Mouse (Mus musculus): ENCODE results near the gene Uggt2. TPM values are rescaled to one million over a fixed set of nuclear protein-coding genes. Genes with fewer than 3 reads are reported as not detected.
A peak's percentile ranks its signal among the peaks of the same experiment; 100 is the strongest.
"Not testable (repeated sequence)": the region's sequence is repeated elsewhere in the genome, so short reads cannot be mapped to it uniquely, and the experiment has no call there.

The Uggt2 gene
- polyA plus RNA-seq, 1 experiment: 2.6 TPM

GRCm38 (mm10) chr14:118995226-118995925, 103.9 kb downstream of the Uggt2 start:
- TF ChIP-seq CEBPB (IDR thresholded peaks at IDR 0.05; ENCODE audit: low read depth) (no peak), MYOD1 (IDR thresholded peaks at IDR 0.05; ENCODE audit: control insufficient read depth, insufficient read length, low read depth) (no peak), MYOG (IDR thresholded peaks at IDR 0.05; ENCODE audit: control insufficient read depth, extremely low read depth, insufficient read length) (no peak), FOSL1 (IDR thresholded peaks at IDR 0.05; ENCODE audit: insufficient read depth, low read length, poor library complexity, severe bottlenecking) (no peak), USF1 (IDR thresholded peaks at IDR 0.05; ENCODE audit: low read depth) (no peak), MAX (IDR thresholded peaks at IDR 0.05) (no peak), CTCF (IDR thresholded peaks at IDR 0.05; ENCODE audit: control insufficient read depth, insufficient read depth, insufficient read length) (no peak)
- peaks cover 5% of the 10 kb centered on the region for H3K36me3 ChIP-seq (ENCODE audit: control insufficient read depth, insufficient read depth)

GRCm38 (mm10) chr14:118987523-118988496, 111.4 kb downstream of the Uggt2 start:
- TF ChIP-seq CTCF (IDR thresholded peaks at IDR 0.05; ENCODE audit: control insufficient read depth, insufficient read depth, insufficient read length) (no peak), FOSL1 (IDR thresholded peaks at IDR 0.05; ENCODE audit: insufficient read depth, low read length, poor library complexity, severe bottlenecking) (no peak), CEBPB (IDR thresholded peaks at IDR 0.05; ENCODE audit: low read depth) (no peak), USF1 (IDR thresholded peaks at IDR 0.05; ENCODE audit: low read depth) (no peak), MYOD1 (IDR thresholded peaks at IDR 0.05; ENCODE audit: control insufficient read depth, insufficient read length, low read depth) (no peak), MYOG (IDR thresholded peaks at IDR 0.05; ENCODE audit: control insufficient read depth, extremely low read depth, insufficient read length) (no peak), MAX (IDR thresholded peaks at IDR 0.05) (no peak)
- Histone ChIP-seq H3ac (ENCODE audit: control insufficient read depth, insufficient read length, low read depth) (no peak overlapping the region), H3K27me3 (ENCODE audit: control insufficient read depth, insufficient read depth, insufficient read length) (no peaks in the 10 kb centered on the region), H3K36me3 (ENCODE audit: control insufficient read depth, insufficient read depth) (peaks cover 4% of the 10 kb centered on the region), H3K79me2 (ENCODE audit: control insufficient read depth, insufficient read depth) (no peaks in the 10 kb centered on the region), H3K79me3 (ENCODE audit: low read depth) (no peaks in the 10 kb centered on the region), H3K4me3 (ENCODE audit: insufficient read depth, poor library complexity, severe bottlenecking) (no peak overlapping the region)

More at GRCm38 (mm10) chr14:118995226-118995925, 103.9 kb downstream of the Uggt2 start:
- Histone ChIP-seq H3ac (ENCODE audit: control insufficient read depth, insufficient read length, low read depth) (no peak overlapping the region), H3K4me3 (ENCODE audit: insufficient read depth, poor library complexity, severe bottlenecking) (no peak overlapping the region), H3K79me3 (ENCODE audit: low read depth) (no peaks in the 10 kb centered on the region), H3K79me2 (ENCODE audit: control insufficient read depth, insufficient read depth) (no peaks in the 10 kb centered on the region), H3K27me3 (ENCODE audit: control insufficient read depth, insufficient read depth, insufficient read length) (no peaks in the 10 kb centered on the region)

GRCm38 (mm10) chr14:118986653-118987522, 112.3 kb downstream of the Uggt2 start:
- no peak for TF ChIP-seq MYOD1 (IDR thresholded peaks at IDR 0.05; ENCODE audit: control insufficient read depth, insufficient read length, low read depth)
- TF ChIP-seq CTCF (IDR thresholded peaks at IDR 0.05; ENCODE audit: control insufficient read depth, insufficient read depth, insufficient read length): peak; percentile 4
- H3K79me2 ChIP-seq (ENCODE audit: control insufficient read depth, insufficient read depth): no peaks in the 10 kb centered on the region
- H3K79me3 ChIP-seq (ENCODE audit: low read depth): no peaks in the 10 kb centered on the region
- no peak overlapping the region for H3ac ChIP-seq (ENCODE audit: control insufficient read depth, insufficient read length, low read depth)
- no peak overlapping the region for H3K4me3 ChIP-seq (ENCODE audit: insufficient read depth, poor library complexity, severe bottlenecking)
- peaks cover 5% of the 10 kb centered on the region for H3K36me3 ChIP-seq (ENCODE audit: control insufficient read depth, insufficient read depth)
- H3K27me3 ChIP-seq (ENCODE audit: control insufficient read depth, insufficient read depth, insufficient read length): no peaks in the 10 kb centered on the region

GRCm38 (mm10) chr14:118984161-118984560, 115.1 kb downstream of the Uggt2 start:
- Histone ChIP-seq H3K27me3 (ENCODE audit: control insufficient read depth, insufficient read depth, insufficient read length) (no peaks in the 10 kb centered on the region), H3ac (ENCODE audit: control insufficient read depth, insufficient read length, low read depth) (no peak overlapping the region), H3K79me2 (ENCODE audit: control insufficient read depth, insufficient read depth) (no peaks in the 10 kb centered on the region), H3K79me3 (ENCODE audit: low read depth) (no peaks in the 10 kb centered on the region), H3K36me3 (ENCODE audit: control insufficient read depth, insufficient read depth) (peaks cover 29% of the 10 kb centered on the region), H3K4me3 (ENCODE audit: insufficient read depth, poor library complexity, severe bottlenecking) (no peak overlapping the region)
- TF ChIP-seq MYOD1 (IDR thresholded peaks at IDR 0.05; ENCODE audit: control insufficient read depth, insufficient read length, low read depth) (no peak), MYOG (IDR thresholded peaks at IDR 0.05; ENCODE audit: control insufficient read depth, extremely low read depth, insufficient read length) (no peak), CTCF (IDR thresholded peaks at IDR 0.05; ENCODE audit: control insufficient read depth, insufficient read depth, insufficient read length) (no peak), USF1 (IDR thresholded peaks at IDR 0.05; ENCODE audit: low read depth) (no peak), CEBPB (IDR thresholded peaks at IDR 0.05; ENCODE audit: low read depth) (no peak), MAX (IDR thresholded peaks at IDR 0.05) (no peak), FOSL1 (IDR thresholded peaks at IDR 0.05; ENCODE audit: insufficient read depth, low read length, poor library complexity, severe bottlenecking) (no peak)

- Histone ChIP-seq H3K36me3 (ENCODE audit: control insufficient read depth, insufficient read depth) (peaks cover 33% of the 10 kb centered on the region), H3K27me3 (ENCODE audit: control insufficient read depth, insufficient read depth, insufficient read length) (no peaks in the 10 kb centered on the region), H3ac (ENCODE audit: control insufficient read depth, insufficient read length, low read depth) (no peak overlapping the region), H3K79me3 (ENCODE audit: low read depth) (no peaks in the 10 kb centered on the region), H3K79me2 (ENCODE audit: control insufficient read depth, insufficient read depth) (no peaks in the 10 kb centered on the region), H3K4me3 (ENCODE audit: insufficient read depth, poor library complexity, severe bottlenecking) (no peak overlapping the region)
- TF ChIP-seq MAX (IDR thresholded peaks at IDR 0.05) (no peak), FOSL1 (IDR thresholded peaks at IDR 0.05; ENCODE audit: insufficient read depth, low read length, poor library complexity, severe bottlenecking) (no peak), CEBPB (IDR thresholded peaks at IDR 0.05; ENCODE audit: low read depth) (no peak)
Measured at GRCm38 (mm10) chr14:118983396-118983795, 115.8 kb downstream of the Uggt2 start.

GRCm38 (mm10) chr14:118982429-118983045, 116.7 kb downstream of the Uggt2 start:
- H3ac ChIP-seq (ENCODE audit: control insufficient read depth, insufficient read length, low read depth); H3K79me2 ChIP-seq (ENCODE audit: control insufficient read depth, insufficient read depth); H3K27me3 ChIP-seq (ENCODE audit: control insufficient read depth, insufficient read depth, insufficient read length); H3K4me3 ChIP-seq (ENCODE audit: insufficient read depth, poor library complexity, severe bottlenecking); H3K79me3 ChIP-seq (ENCODE audit: low read depth): not testable (repeated sequence)
- H3K36me3 ChIP-seq (ENCODE audit: control insufficient read depth, insufficient read depth): peaks cover 33% of the 10 kb centered on the region

- not testable (repeated sequence) for H3K79me2 ChIP-seq (ENCODE audit: control insufficient read depth, insufficient read depth)
- H3K36me3 ChIP-seq (ENCODE audit: control insufficient read depth, insufficient read depth): peaks cover 35% of the 10 kb centered on the region
Measured at GRCm38 (mm10) chr14:118981711-118982428, 117.4 kb downstream of the Uggt2 start.

More at GRCm38 (mm10) chr14:118981711-118982428, 117.4 kb downstream of the Uggt2 start:
- H3K27me3 ChIP-seq (ENCODE audit: control insufficient read depth, insufficient read depth, insufficient read length); H3K79me3 ChIP-seq (ENCODE audit: low read depth); H3ac ChIP-seq (ENCODE audit: control insufficient read depth, insufficient read length, low read depth); H3K4me3 ChIP-seq (ENCODE audit: insufficient read depth, poor library complexity, severe bottlenecking): not testable (repeated sequence)
